Mouse (Mus musculus): ENCODE data around the gene Ccdc88a. TPM values are rescaled to one million over a fixed set of nuclear protein-coding genes. Genes with fewer than 3 reads are reported as not detected.
A peak's percentile ranks its signal among the peaks of the same experiment; 100 is the strongest.

The Ccdc88a gene
- 100 to 1,000 TPM in 24 of 26 experiments, 10 to 100 TPM in 2; 86.2 to 300 (median 140) TPM for total RNA-seq (2018; cell fraction: chromatin; rRNA removed)
- total RNA-seq (2018; cell fraction: cytosol; rRNA removed), result 10 to 100 TPM; 15.2 to 33.7 (median 22.5) TPM
- 100 to 1,000 TPM in 4 of 26 experiments, 10 to 100 TPM in 22; 53.3 to 144 (median 76.4) TPM for total RNA-seq (2018; cell fraction: nucleus; rRNA removed)
- 9.5 to 16.3 TPM (median 12.5 TPM) in 3 replicates for polyA plus RNA-seq (2018)

- Histone ChIP-seq H3K36me3 (ENCODE audit: inconsistent target) (no peaks in the 10 kb centered on the region), H3K27ac (peak within 1 kb of the TSS; percentile 45), H3K79me2 (ENCODE audit: inconsistent target) (peaks cover 41% of the 10 kb centered on the region), H3K4me3 (ENCODE audit: inconsistent target) (peak within 1 kb of the TSS; percentile 74)
- WGBS (ENCODE audit: missing documents), result under 1% methylated on average over 84 of the region's 107 CpGs
These were observed at the start of gene Ccdc88a for GRCm38 (mm10) chr11:29373396-29374273. Gene Ccdc88a (plus strand): TSS chr11:29373658.

- no peaks in the 10 kb centered on the region for H3K79me2 ChIP-seq (ENCODE audit: inconsistent target)
- H3K4me3 ChIP-seq (ENCODE audit: inconsistent target), result no peak overlapping the region
- 75% methylated on average over 2 of the region's 2 CpGs for WGBS (ENCODE audit: missing documents)
- no peaks in the 10 kb centered on the region for H3K36me3 ChIP-seq (ENCODE audit: inconsistent target)
- no peak overlapping the region for H3K27ac ChIP-seq
These were observed 38.0 kb upstream of the Ccdc88a start for GRCm38 (mm10) chr11:29335505-29335904.

- no peaks in the 10 kb centered on the region for H3K79me2 ChIP-seq (ENCODE audit: inconsistent target)
- no peak overlapping the region for H3K4me3 ChIP-seq (ENCODE audit: inconsistent target)
- no peak overlapping the region for H3K27ac ChIP-seq
- H3K36me3 ChIP-seq (ENCODE audit: inconsistent target), result no peaks in the 10 kb centered on the region
- 82% methylated on average over 2 of the region's 2 CpGs for WGBS (ENCODE audit: missing documents)
These were observed 32.2 kb upstream of the Ccdc88a start for GRCm38 (mm10) chr11:29341259-29341658.

DNA sequence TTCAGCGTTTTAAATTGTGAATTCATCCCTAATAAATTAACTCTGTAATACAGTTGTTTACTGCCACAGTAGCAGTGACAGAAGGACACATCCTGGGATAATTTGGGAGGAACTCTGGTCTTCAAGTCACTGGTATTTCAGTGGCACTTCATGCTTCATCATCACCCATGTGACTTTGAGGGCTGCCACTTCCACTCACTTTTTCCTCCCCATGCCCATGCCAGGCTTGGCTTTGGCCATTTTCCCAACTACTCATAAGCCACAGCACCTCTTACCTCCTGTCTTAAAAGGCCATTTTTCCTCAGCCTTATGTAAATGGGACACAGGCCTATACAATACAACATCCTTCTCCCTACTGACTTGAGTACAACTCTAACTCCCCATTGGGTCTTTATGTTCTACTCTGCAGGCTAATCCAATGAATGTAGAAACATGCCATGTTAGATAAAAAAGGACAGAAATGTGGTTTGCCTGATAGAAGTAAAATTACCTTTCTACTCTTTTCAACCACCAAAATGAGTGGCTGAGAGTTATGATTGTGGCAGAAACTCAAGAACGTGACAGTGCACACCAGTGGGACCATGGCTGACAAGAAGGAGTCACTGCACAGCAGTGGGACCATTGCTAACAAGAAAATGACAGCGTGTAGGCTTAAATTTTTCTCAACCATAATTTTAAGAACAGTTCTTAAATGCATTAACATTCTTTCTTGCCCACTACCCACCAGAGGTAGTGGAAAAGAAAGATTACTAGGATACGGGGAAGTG is 28.4 kb upstream of the Ccdc88a start:
- Histone ChIP-seq H3K4me3 (ENCODE audit: inconsistent target) (no peak overlapping the region), H3K27ac (no peak overlapping the region), H3K79me2 (ENCODE audit: inconsistent target) (no peaks in the 10 kb centered on the region), H3K36me3 (ENCODE audit: inconsistent target) (no peaks in the 10 kb centered on the region)
- 91% methylated on average over 4 of the region's 4 CpGs for WGBS (ENCODE audit: missing documents)

GRCm38 (mm10) chr11:29345673-29346286 is 27.7 kb upstream of the Ccdc88a start:
- Histone ChIP-seq H3K27ac (no peak overlapping the region), H3K36me3 (ENCODE audit: inconsistent target) (no peaks in the 10 kb centered on the region), H3K4me3 (ENCODE audit: inconsistent target) (no peak overlapping the region), H3K79me2 (ENCODE audit: inconsistent target) (no peaks in the 10 kb centered on the region)
- 90% methylated on average over 4 of the region's 4 CpGs for WGBS (ENCODE audit: missing documents)

GRCm38 (mm10) chr11:29350891-29351290 is 22.6 kb upstream of the Ccdc88a start:
- no peaks in the 10 kb centered on the region for H3K36me3 ChIP-seq (ENCODE audit: inconsistent target)
- H3K4me3 ChIP-seq (ENCODE audit: inconsistent target), result no peak overlapping the region
- H3K27ac ChIP-seq, result no peak overlapping the region
- WGBS (ENCODE audit: missing documents), result 93% methylated on average over 2 of the region's 2 CpGs
- H3K79me2 ChIP-seq (ENCODE audit: inconsistent target), result no peaks in the 10 kb centered on the region

- 92% methylated on average over 1 of the region's 1 CpGs for WGBS (ENCODE audit: missing documents)
- Histone ChIP-seq H3K79me2 (ENCODE audit: inconsistent target) (no peaks in the 10 kb centered on the region), H3K4me3 (ENCODE audit: inconsistent target) (no peak overlapping the region)
These were observed 21.2 kb upstream of the Ccdc88a start for GRCm38 (mm10) chr11:29352214-29352613.

GRCm38 (mm10) chr11:29368161-29368560 is 5.3 kb upstream of the Ccdc88a start:
- WGBS (ENCODE audit: missing documents), result 78% methylated on average over 1 of the region's 1 CpGs
- H3K79me2 ChIP-seq (ENCODE audit: inconsistent target), result no peaks in the 10 kb centered on the region
- H3K27ac ChIP-seq, result no peak overlapping the region
- H3K4me3 ChIP-seq (ENCODE audit: inconsistent target), result no peak overlapping the region
- H3K36me3 ChIP-seq (ENCODE audit: inconsistent target), result no peaks in the 10 kb centered on the region

More at GRCm38 (mm10) chr11:29352214-29352613, 21.2 kb upstream of the Ccdc88a start:
- Histone ChIP-seq H3K27ac (no peak overlapping the region), H3K36me3 (ENCODE audit: inconsistent target) (no peaks in the 10 kb centered on the region)

- Histone ChIP-seq H3K79me2 (ENCODE audit: inconsistent target) (peaks cover 39% of the 10 kb centered on the region), H3K36me3 (ENCODE audit: inconsistent target) (no peaks in the 10 kb centered on the region), H3K4me3 (ENCODE audit: inconsistent target) (peak overlapping the region; percentile 35), H3K27ac (no peak overlapping the region)
- WGBS (ENCODE audit: missing documents), result 6% methylated on average over 11 of the region's 11 CpGs
These were observed 435 bp upstream of the Ccdc88a start for GRCm38 (mm10) chr11:29373050-29373395.

GRCm38 (mm10) chr11:29374274-29374656 is 807 bp downstream of the Ccdc88a start:
- peaks cover 47% of the 10 kb centered on the region for H3K79me2 ChIP-seq (ENCODE audit: inconsistent target)
- peak overlapping the region; percentile 45 for H3K27ac ChIP-seq
- no peaks in the 10 kb centered on the region for H3K36me3 ChIP-seq (ENCODE audit: inconsistent target)
- H3K4me3 ChIP-seq (ENCODE audit: inconsistent target), result peak overlapping the region; percentile 74
- WGBS (ENCODE audit: missing documents), result 0% methylated on average over 8 of the region's 8 CpGs

DNA sequence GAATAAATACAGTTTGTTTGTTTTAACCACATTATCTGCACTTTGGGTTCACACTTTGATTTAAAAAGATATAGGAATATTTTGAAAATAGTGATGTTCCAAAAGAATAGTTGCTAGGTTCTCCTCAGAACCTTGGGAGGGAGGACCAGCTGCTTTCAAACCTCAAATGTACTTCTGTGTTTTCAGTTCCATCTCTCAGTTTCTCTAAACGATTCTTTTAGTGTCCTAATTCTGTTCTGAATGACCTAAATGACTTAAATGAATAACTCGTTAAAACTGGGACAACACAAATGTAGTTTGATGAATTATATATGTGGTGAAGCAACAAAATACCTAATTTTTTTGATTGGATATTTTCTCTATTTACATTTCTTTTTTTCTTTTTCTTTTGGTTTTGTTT is 3.2 kb downstream of the Ccdc88a start:
- Histone ChIP-seq H3K36me3 (ENCODE audit: inconsistent target) (no peaks in the 10 kb centered on the region), H3K4me3 (ENCODE audit: inconsistent target) (no peak overlapping the region), H3K27ac (no peak overlapping the region), H3K79me2 (ENCODE audit: inconsistent target) (peaks cover 65% of the 10 kb centered on the region)
- 37% methylated on average over 2 of the region's 2 CpGs for WGBS (ENCODE audit: missing documents)

GRCm38 (mm10) chr11:29378751-29379150 is 5.3 kb downstream of the Ccdc88a start:
- H3K4me3 ChIP-seq (ENCODE audit: inconsistent target), result no peak overlapping the region
- H3K27ac ChIP-seq, result no peak overlapping the region
- H3K79me2 ChIP-seq (ENCODE audit: inconsistent target), result peaks cover 82% of the 10 kb centered on the region
- H3K36me3 ChIP-seq (ENCODE audit: inconsistent target), result no peaks in the 10 kb centered on the region
- 88% methylated on average over 1 of the region's 1 CpGs for WGBS (ENCODE audit: missing documents)

DNA sequence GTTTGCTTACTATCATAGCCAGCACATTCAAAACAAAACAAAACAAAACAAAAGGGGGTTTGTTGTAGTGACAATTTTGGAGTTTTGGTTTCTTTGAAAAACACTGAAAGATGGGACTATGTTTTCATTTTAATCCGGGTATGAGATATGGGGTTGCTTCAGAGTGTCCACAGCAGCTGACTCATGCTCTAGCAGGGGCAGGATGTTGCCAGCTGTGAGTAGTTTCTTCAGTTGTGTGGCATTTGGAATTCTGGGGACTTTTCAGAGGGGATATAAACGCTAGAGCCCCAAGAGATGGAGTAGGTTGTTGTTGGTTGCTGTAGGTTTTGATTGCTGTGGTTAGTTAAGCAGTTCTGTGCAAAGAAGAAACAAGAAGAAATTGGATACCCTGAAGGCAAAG is 10.0 kb downstream of the Ccdc88a start:
- 74% methylated on average over 2 of the region's 2 CpGs for WGBS (ENCODE audit: missing documents)
- Histone ChIP-seq H3K79me2 (ENCODE audit: inconsistent target) (peaks cover 78% of the 10 kb centered on the region), H3K27ac (no peak overlapping the region)

DNA sequence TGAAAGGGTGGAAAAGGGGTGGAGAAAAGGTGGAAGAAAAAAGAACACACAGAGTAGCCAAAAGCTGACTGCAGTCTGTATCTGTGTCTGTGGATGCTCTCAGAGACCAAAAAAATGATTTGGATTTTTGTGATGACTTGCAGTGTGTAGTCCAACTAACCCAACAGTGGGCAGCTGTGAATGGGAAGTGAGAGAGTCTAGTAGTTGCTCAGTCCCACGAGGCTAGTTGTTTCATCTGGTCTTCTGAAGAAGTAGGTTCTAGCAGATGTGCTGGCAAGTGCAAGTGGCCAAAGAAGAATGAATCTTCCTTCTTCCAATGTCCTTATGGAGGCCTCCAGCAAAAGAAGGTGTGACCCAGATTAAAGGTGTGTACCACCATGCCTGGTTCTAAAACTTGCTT is 10.5 kb downstream of the Ccdc88a start:
- Histone ChIP-seq H3K4me3 (ENCODE audit: inconsistent target) (no peak overlapping the region), H3K79me2 (ENCODE audit: inconsistent target) (peaks cover 79% of the 10 kb centered on the region), H3K27ac (no peak overlapping the region), H3K36me3 (ENCODE audit: inconsistent target) (no peaks in the 10 kb centered on the region)
- 13% methylated on average over 1 of the region's 1 CpGs for WGBS (ENCODE audit: missing documents)

More for the DNA sequence above, 10.0 kb downstream of the Ccdc88a start:
- H3K4me3 ChIP-seq (ENCODE audit: inconsistent target), result no peak overlapping the region
- no peaks in the 10 kb centered on the region for H3K36me3 ChIP-seq (ENCODE audit: inconsistent target)
